Mouse (Mus musculus): Measurements from ENCODE around the gene Ttbk2. TPM values are rescaled to one million over a fixed set of nuclear protein-coding genes. Genes with fewer than 3 reads are reported as not detected.

Ttbk2 gene
- total RNA-seq, 1 experiment, result 6.0 TPM

- no peak overlapping the region for H3K9ac ChIP-seq (ENCODE audit: insufficient read depth, low read depth, low read length, poor library complexity, severe bottlenecking)
- no peak overlapping the region for H3K4me3 ChIP-seq (ENCODE audit: insufficient read depth in 1 of 2, low read depth in 1 of 2, low read length in 2 of 2, poor library complexity in 1 of 2, severe bottlenecking in 1 of 2)
- DNase-seq (ENCODE audit: low read depth, low spot score), result no peak
- no peaks in the 10 kb centered on the region for H3K9me3 ChIP-seq (ENCODE audit: control insufficient read depth, insufficient read depth, low read depth, low read length)
- TF ChIP-seq CHD2 (IDR thresholded peaks at IDR 0.05; ENCODE audit: low read depth, low read length), result no peak
- no peak for TF ChIP-seq ZNF384 (IDR thresholded peaks at IDR 0.05; ENCODE audit: low read depth, low read length)
- TF ChIP-seq HCFC1 (IDR thresholded peaks at IDR 0.05; ENCODE audit: borderline replicate concordance, insufficient read depth, low read length), result no peak
- TF ChIP-seq ZC3H11A (IDR thresholded peaks at IDR 0.05; ENCODE audit: borderline replicate concordance, low read depth, low read length), result no peak
- no peak for TF ChIP-seq MAFK (IDR thresholded peaks at IDR 0.05; ENCODE audit: insufficient read depth, low read depth, low read length)
- H3K36me3 ChIP-seq (ENCODE audit: control insufficient read depth, insufficient read depth, low read length, poor library complexity, severe bottlenecking), result peaks cover 2% of the 10 kb centered on the region; the same call in 1 of the 2 replicates
- no peaks in the 10 kb centered on the region for H3K4me1 ChIP-seq (ENCODE audit: control insufficient read depth in 2 of 2, insufficient read depth in 2 of 2, low read length in 2 of 2, poor library complexity in 1 of 2)
- no peak overlapping the region for H3K27ac ChIP-seq (ENCODE audit: insufficient read depth, low read depth, low read length, poor library complexity, severe bottlenecking)
- in situ Hi-C loops (cut with MboI; ENCODE audit: low sequenced_read_pairs in 2 of 2, unreplicated experiment in 2 of 2), result no loop called here
Observed at GRCm38 (mm10) chr2:120860699-120861098, 10.3 kb upstream of the Ttbk2 start.

DNA sequence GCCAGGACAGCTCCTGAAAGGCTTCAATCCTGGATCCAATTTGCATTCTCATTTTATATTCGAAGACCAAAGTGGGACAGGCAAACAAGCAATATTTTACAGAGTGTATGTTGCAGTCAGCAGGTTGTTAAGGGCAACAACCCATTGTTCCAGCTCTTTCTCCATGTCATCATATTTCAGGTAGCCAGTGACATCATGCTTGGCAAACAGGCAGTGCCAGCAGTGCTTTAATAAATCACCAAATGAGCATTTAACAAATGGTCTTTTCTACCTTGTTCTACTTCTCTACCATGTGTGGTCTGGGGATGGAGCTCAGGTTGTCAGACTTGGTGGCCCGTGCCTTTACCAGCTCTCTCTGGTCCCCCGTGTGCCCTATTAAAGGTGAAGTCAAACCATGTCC lies 7.7 kb upstream of the Ttbk2 start:
- H3K27ac ChIP-seq (ENCODE audit: insufficient read depth, low read depth, low read length, poor library complexity, severe bottlenecking), result no peak overlapping the region
- no peaks in the 10 kb centered on the region for H3K36me3 ChIP-seq (ENCODE audit: control insufficient read depth, insufficient read depth, low read length, poor library complexity, severe bottlenecking)
- no peaks in the 10 kb centered on the region for H3K9me3 ChIP-seq (ENCODE audit: control insufficient read depth, insufficient read depth, low read depth, low read length)
- H3K4me3 ChIP-seq (ENCODE audit: insufficient read depth in 1 of 2, low read depth in 1 of 2, low read length in 2 of 2, poor library complexity in 1 of 2, severe bottlenecking in 1 of 2), result no peak overlapping the region
- no peak for DNase-seq (ENCODE audit: low read depth, low spot score)
- H3K4me1 ChIP-seq (ENCODE audit: control insufficient read depth in 2 of 2, insufficient read depth in 2 of 2, low read length in 2 of 2, poor library complexity in 1 of 2), result no peaks in the 10 kb centered on the region
- in situ Hi-C loops (cut with MboI; ENCODE audit: low sequenced_read_pairs in 2 of 2, unreplicated experiment in 2 of 2), result no loop called here
- TF ChIP-seq ZNF384 (IDR thresholded peaks at IDR 0.05; ENCODE audit: low read depth, low read length) (no peak), ZC3H11A (IDR thresholded peaks at IDR 0.05; ENCODE audit: borderline replicate concordance, low read depth, low read length) (no peak), CHD2 (IDR thresholded peaks at IDR 0.05; ENCODE audit: low read depth, low read length) (no peak), HCFC1 (IDR thresholded peaks at IDR 0.05; ENCODE audit: borderline replicate concordance, insufficient read depth, low read length) (no peak), MAFK (IDR thresholded peaks at IDR 0.05; ENCODE audit: insufficient read depth, low read depth, low read length) (no peak)
- no peak overlapping the region for H3K9ac ChIP-seq (ENCODE audit: insufficient read depth, low read depth, low read length, poor library complexity, severe bottlenecking)

DNA sequence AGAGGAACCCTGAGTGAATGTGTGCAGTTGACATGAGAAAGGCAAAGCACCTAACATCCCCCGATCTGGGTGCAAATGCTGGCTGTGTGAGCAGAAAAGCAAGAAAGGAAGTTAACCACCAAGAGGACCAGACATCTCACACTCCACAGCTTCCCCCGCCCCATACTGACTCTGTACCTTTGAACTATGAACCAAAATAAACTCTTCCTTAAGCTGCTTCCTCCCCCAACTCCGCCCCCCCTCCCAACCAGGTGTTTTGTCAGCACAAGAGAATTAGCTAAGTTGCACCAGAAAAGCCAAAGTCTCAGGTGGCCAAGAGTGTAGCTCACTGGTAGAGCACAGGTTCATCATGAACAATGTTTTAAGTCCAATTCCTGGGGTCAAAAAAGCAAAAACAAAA lies 2.7 kb upstream of the Ttbk2 start:
- Histone ChIP-seq H3K27ac (ENCODE audit: insufficient read depth, low read depth, low read length, poor library complexity, severe bottlenecking) (no peak overlapping the region), H3K36me3 (ENCODE audit: control insufficient read depth, insufficient read depth, low read length, poor library complexity, severe bottlenecking) (no peaks in the 10 kb centered on the region), H3K4me1 (ENCODE audit: control insufficient read depth in 2 of 2, insufficient read depth in 2 of 2, low read length in 2 of 2, poor library complexity in 1 of 2) (no peaks in the 10 kb centered on the region), H3K9me3 (ENCODE audit: control insufficient read depth, insufficient read depth, low read depth, low read length) (no peaks in the 10 kb centered on the region), H3K9ac (ENCODE audit: insufficient read depth, low read depth, low read length, poor library complexity, severe bottlenecking) (no peak overlapping the region), H3K4me3 (ENCODE audit: insufficient read depth in 1 of 2, low read depth in 1 of 2, low read length in 2 of 2, poor library complexity in 1 of 2, severe bottlenecking in 1 of 2) (no peak overlapping the region)
- no peak for DNase-seq (ENCODE audit: low read depth, low spot score)
- in situ Hi-C loops (cut with MboI; ENCODE audit: low sequenced_read_pairs in 2 of 2, unreplicated experiment in 2 of 2), result no loop called here
- no peak for TF ChIP-seq MAFK (IDR thresholded peaks at IDR 0.05; ENCODE audit: insufficient read depth, low read depth, low read length)

GRCm38 (mm10) chr2:120852626-120853025 lies 2.2 kb upstream of the Ttbk2 start:
- Histone ChIP-seq H3K9me3 (ENCODE audit: control insufficient read depth, insufficient read depth, low read depth, low read length) (no peaks in the 10 kb centered on the region), H3K36me3 (ENCODE audit: control insufficient read depth, insufficient read depth, low read length, poor library complexity, severe bottlenecking) (no peaks in the 10 kb centered on the region), H3K27ac (ENCODE audit: insufficient read depth, low read depth, low read length, poor library complexity, severe bottlenecking) (no peak overlapping the region), H3K4me1 (ENCODE audit: control insufficient read depth in 2 of 2, insufficient read depth in 2 of 2, low read length in 2 of 2, poor library complexity in 1 of 2) (no peaks in the 10 kb centered on the region), H3K4me3 (ENCODE audit: insufficient read depth in 1 of 2, low read depth in 1 of 2, low read length in 2 of 2, poor library complexity in 1 of 2, severe bottlenecking in 1 of 2) (no peak overlapping the region), H3K9ac (ENCODE audit: insufficient read depth, low read depth, low read length, poor library complexity, severe bottlenecking) (no peak overlapping the region)
- TF ChIP-seq ZNF384 (IDR thresholded peaks at IDR 0.05; ENCODE audit: low read depth, low read length) (no peak), ZC3H11A (IDR thresholded peaks at IDR 0.05; ENCODE audit: borderline replicate concordance, low read depth, low read length) (no peak), HCFC1 (IDR thresholded peaks at IDR 0.05; ENCODE audit: borderline replicate concordance, insufficient read depth, low read length) (no peak), CHD2 (IDR thresholded peaks at IDR 0.05; ENCODE audit: low read depth, low read length) (no peak), MAFK (IDR thresholded peaks at IDR 0.05; ENCODE audit: insufficient read depth, low read depth, low read length) (no peak)
- no peak for DNase-seq (ENCODE audit: low read depth, low spot score)
- in situ Hi-C loops (cut with MboI; ENCODE audit: low sequenced_read_pairs in 2 of 2, unreplicated experiment in 2 of 2), result no loop called here

Measured in ES-E14 (cell line).